Mouse (Mus musculus) thymus, adult 2 months (tissue): ENCODE data around the gene 4930412O13Rik.

Source experiments
- CTCF ChIP-seq: fragments of 200-500 bp; IDR thresholded peaks from 2 replicates; pipeline ENCODE4 v1.5.1; 2012; ENCODE audit warnings: mild to moderate bottlenecking, control low read depth, low read length, moderate library complexity, borderline replicate concordance; ENCODE audit not compliant: control insufficient read depth, poor library complexity, insufficient read depth; ENCODE audit errors: extremely low read depth
- POLR2A ChIP-seq: fragments of 200-500 bp; IDR thresholded peaks from 2 replicates; pipeline ENCODE4 v1.6.1; 2012; ENCODE audit warnings: mild to moderate bottlenecking, low read length, control low read depth, moderate library complexity; ENCODE audit not compliant: control insufficient read depth, poor library complexity, insufficient read depth; ENCODE audit errors: extremely low read depth

DNA sequence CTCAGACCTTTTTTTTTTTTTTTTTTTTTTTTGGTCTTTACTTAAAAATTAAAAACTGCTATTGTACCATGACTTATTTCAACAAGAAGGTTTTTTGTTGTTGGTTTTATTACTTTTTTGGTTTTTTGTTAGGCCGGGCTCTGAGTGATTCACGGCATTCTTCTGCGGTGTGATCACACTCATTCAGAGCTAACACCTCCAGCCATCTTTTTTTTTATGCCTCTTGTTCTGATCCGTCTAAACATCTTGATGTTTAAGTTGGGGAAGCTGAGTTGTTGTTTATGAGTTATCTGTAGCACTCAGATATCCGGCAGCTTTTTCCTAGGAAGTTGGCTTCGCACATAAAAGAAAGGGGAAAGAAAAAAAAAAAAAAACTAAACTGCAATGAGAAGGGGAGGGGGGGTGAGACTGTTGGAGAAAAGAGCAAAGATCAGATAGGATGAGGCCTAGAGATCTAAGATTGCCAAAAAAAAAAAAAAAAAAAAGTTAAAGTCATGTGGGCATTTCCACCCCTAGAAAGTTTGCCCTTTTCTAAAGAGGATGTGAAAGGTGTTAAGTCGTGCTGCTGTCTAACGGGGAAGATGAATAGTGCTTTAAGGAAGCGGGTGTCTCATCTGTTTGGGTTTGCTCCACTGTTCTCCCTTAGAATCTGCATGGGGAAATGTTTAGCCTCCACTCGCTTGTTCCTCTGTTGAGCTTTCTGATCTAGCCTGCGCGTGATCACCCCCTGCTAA, 13.8 kb upstream of the 4930412O13Rik start:
- no peak for TF ChIP-seq POLR2A
- TF ChIP-seq CTCF, result no peak
